8 mouse cellular contexts compared by ENCODE assay signal in genomic region chr6:83507168-83507546, GRCm38 (mm10). TPM values are rescaled to one million over a fixed set of nuclear protein-coding genes. Genes with fewer than 3 reads are reported as not detected.
A peak's percentile ranks its signal among the peaks of the same experiment; 100 is the strongest.
DNase-seq lines count a peak whose midpoint lies in the region; ATAC-seq and TF ChIP-seq lines count a peak whose summit lies in the region.

No protein-coding gene starts in this region.

- no peak for TF ChIP-seq POLR2A in olfactory bulb, adult 2 months (IDR thresholded peaks at IDR 0.05; ENCODE audit: insufficient read depth, low read depth, low read length)

- 15% methylated on average over 6 of the region's 6 CpGs for WGBS in lung, postnatal 0 days
- 35% methylated on average over 6 of the region's 6 CpGs for WGBS in limb, embryonic 11.5 days
- 22% methylated on average over 6 of the region's 6 CpGs for WGBS in olfactory bulb, adult 2 months

- TF ChIP-seq EP300 in lung, postnatal 0 days (IDR thresholded peaks at IDR 0.05): no peak

- DNase-seq in lung, postnatal 0 days (ENCODE audit: low spot score): no peak
- no peak for DNase-seq in lung, postnatal 10 days
- DNase-seq in limb, embryonic 11.5 days (ENCODE audit: low spot score): no peak
- no peak for DNase-seq in urinary bladder, adult 2 months (ENCODE audit: low spot score)
- no peak for DNase-seq in frontal cortex, postnatal 36 days (ENCODE audit: low spot score in 2 of 2)
- DNase-seq in frontal cortex, postnatal 14 days (ENCODE audit: low spot score in 2 of 2): no peak

- H3K9me3 ChIP-seq in lung, postnatal 0 days (ENCODE audit: low read length): no peaks in the 10 kb centered on the region
- H3K9me3 ChIP-seq in erythroblast, embryonic 14.5 days (ENCODE audit: control insufficient read depth, low read length): no peaks in the 10 kb centered on the region
- H3K9me3 ChIP-seq in limb, embryonic 11.5 days (ENCODE audit: control insufficient read depth, low read length): no peaks in the 10 kb centered on the region

- no peaks in the 10 kb centered on the region for H3K36me3 ChIP-seq in lung, postnatal 0 days (ENCODE audit: insufficient read depth, low read length)
- peaks cover 11% of the 10 kb centered on the region for H3K36me3 ChIP-seq in erythroblast, embryonic 14.5 days (ENCODE audit: control insufficient read depth)
- no peaks in the 10 kb centered on the region for H3K36me3 ChIP-seq in limb, embryonic 11.5 days (ENCODE audit: control insufficient read depth, insufficient read depth, low read length)

- TF ChIP-seq CTCF in lung, postnatal 0 days (IDR thresholded peaks at IDR 0.05): no peak
- TF ChIP-seq CTCF in olfactory bulb, adult 2 months (IDR thresholded peaks at IDR 0.05; ENCODE audit: insufficient read depth, low read depth, low read length): no peak

- peaks cover 4% of the 10 kb centered on the region; the same call in 1 of the 2 replicates for H3K4me1 ChIP-seq in lung, postnatal 0 days (ENCODE audit: insufficient read depth, low read depth, low read length)
- peaks cover 46% of the 10 kb centered on the region for H3K4me1 ChIP-seq in erythroblast, embryonic 14.5 days (ENCODE audit: control insufficient read depth)
- 0 out of 2 replicates have a peak, but pooled peaks cover 10% of the 10 kb centered on the region for H3K4me1 ChIP-seq in limb, embryonic 11.5 days (ENCODE audit: control insufficient read depth, insufficient read depth, low read length)
- H3K4me1 ChIP-seq in olfactory bulb, adult 2 months (ENCODE audit: control insufficient read depth, insufficient read depth, low read length): peaks cover 5% of the 10 kb centered on the region

- H3K4me2 ChIP-seq in lung, postnatal 0 days (replicated peaks; ENCODE audit: low read depth, low read length): peak overlapping the region; percentile 77
- peak overlapping the region; percentile 69 for H3K4me2 ChIP-seq in limb, embryonic 11.5 days (ENCODE audit: low read depth, severe bottlenecking)

- H3K27me3 ChIP-seq in lung, postnatal 0 days (replicated peaks; ENCODE audit: insufficient read depth, low read length): no peaks in the 10 kb centered on the region
- H3K27me3 ChIP-seq in erythroblast, embryonic 14.5 days (ENCODE audit: control insufficient read depth): no peaks in the 10 kb centered on the region
- no peaks in the 10 kb centered on the region for H3K27me3 ChIP-seq in limb, embryonic 11.5 days (ENCODE audit: control insufficient read depth, insufficient read depth, low read length)

- H3K27ac ChIP-seq in lung, postnatal 0 days (ENCODE audit: low read length): peak overlapping the region; percentile 71
- peak overlapping the region; percentile 39; the same call in 1 of the 2 replicates for H3K27ac ChIP-seq in limb, embryonic 11.5 days (replicated peaks; ENCODE audit: low read depth, low read length)
- H3K27ac ChIP-seq in olfactory bulb, adult 2 months (ENCODE audit: insufficient read depth, low read depth, low read length): peak overlapping the region; percentile 19; the same call in 1 of the 2 replicates

- peak overlapping the region; percentile 67 for H3K4me3 ChIP-seq in lung, postnatal 0 days (ENCODE audit: low read depth, low read length)
- peak overlapping the region; percentile 76 for H3K4me3 ChIP-seq in erythroblast, embryonic 14.5 days (replicated peaks)
- H3K4me3 ChIP-seq in limb, embryonic 11.5 days (ENCODE audit: low read depth, low read length): peak overlapping the region; percentile 72
- peak overlapping the region; percentile 67 for H3K4me3 ChIP-seq in olfactory bulb, adult 2 months (ENCODE audit: insufficient read depth, low read depth, low read length)

- H3K9ac ChIP-seq in lung, postnatal 0 days (replicated peaks; ENCODE audit: low read depth): no peak overlapping the region
- H3K9ac ChIP-seq in limb, embryonic 11.5 days (ENCODE audit: low read length): peak overlapping the region; percentile 50

- 0 out of 2 replicates have a peak, but pooled peaks have one; percentile 5 for ATAC-seq in lung, postnatal 0 days
- peak; percentile 22; the same call in 1 of the 2 replicates for ATAC-seq in limb, embryonic 11.5 days (ENCODE audit: insufficient number of reproducible peaks, low FRiP score, low TSS enrichment, low read depth)

RNA-seq across cellular contexts. Expression of gene Dguok, which starts 0.4 kb away (rescaled TPM):
- polyA plus RNA-seq in lung, postnatal 0 days (2015; fragmentation: Nextera tagmentation; extraction: Ambion mirVana): 71.8 and 75.3 TPM in 2 replicates
- polyA plus RNA-seq in erythroblast, embryonic 14.5 days (2012): 1.2 and 1.3 TPM in 2 replicates
- 64.7 and 67.5 TPM in 2 replicates for polyA plus RNA-seq in limb, embryonic 11.5 days (2014; fragmentation: Nextera tagmentation; extraction: Ambion mirVana)
- not detected in 2 replicates for polyA plus RNA-seq in olfactory bulb, adult 2 months (2012; ENCODE audit: insufficient read depth, insufficient read length, low replicate concordance, missing spikeins)
- polyA plus RNA-seq in urinary bladder, adult 2 months (2012; rRNA removed): 79.1 and 106 TPM in 2 replicates

RNA-seq across cellular contexts. Expression of gene Actg2, which starts 28.9 kb away (rescaled TPM):
- polyA plus RNA-seq in lung, postnatal 0 days (2015; fragmentation: Nextera tagmentation; extraction: Ambion mirVana): 107 and 121 TPM in 2 replicates
- polyA plus RNA-seq in erythroblast, embryonic 14.5 days (2012): not detected in 2 replicates
- polyA plus RNA-seq in limb, embryonic 11.5 days (2014; fragmentation: Nextera tagmentation; extraction: Ambion mirVana): 0.76 and 0.87 TPM in 2 replicates
- not detected in 2 replicates for polyA plus RNA-seq in olfactory bulb, adult 2 months (2012; ENCODE audit: insufficient read depth, insufficient read length, low replicate concordance, missing spikeins)
- 8,061 and 9,269 TPM in 2 replicates for polyA plus RNA-seq in urinary bladder, adult 2 months (2012; rRNA removed)

RNA-seq across cellular contexts. Expression of gene Tet3, which starts 48.3 kb away (rescaled TPM):
- 30.0 and 30.5 TPM in 2 replicates for polyA plus RNA-seq in lung, postnatal 0 days (2015; fragmentation: Nextera tagmentation; extraction: Ambion mirVana)
- 0.73 and 0.77 TPM in 2 replicates for polyA plus RNA-seq in erythroblast, embryonic 14.5 days (2012)
- 32.5 and 35.8 TPM in 2 replicates for polyA plus RNA-seq in limb, embryonic 11.5 days (2014; fragmentation: Nextera tagmentation; extraction: Ambion mirVana)
- 65.6 and 107 TPM in 2 replicates for polyA plus RNA-seq in olfactory bulb, adult 2 months (2012; ENCODE audit: insufficient read depth, insufficient read length, low replicate concordance, missing spikeins)
- 9.4 and 14.4 TPM in 2 replicates for polyA plus RNA-seq in urinary bladder, adult 2 months (2012; rRNA removed)

Comparison
In these comparisons a context has a peak if more than half of its experiments do, and no peak if none do; other contexts are left out.
1. H3K27ac ChIP-seq: peak in every context shown above with its lines; median percentile 71 in lung, postnatal 0 days; 39 in limb, embryonic 11.5 days; 19 in olfactory bulb, adult 2 months.
2. RNA of gene Actg2, which starts 28.9 kb away (polyA plus RNA-seq): 8,061 to 9,269 TPM in urinary bladder, adult 2 months and 107 to 121 TPM in lung, postnatal 0 days; 0.76 to 0.87 TPM in limb, embryonic 11.5 days, not detected in erythroblast, embryonic 14.5 days and not detected in olfactory bulb, adult 2 months; every median in the first group is over 10 times any median in the second.
3. Peak in every context shown above with its lines, with median percentiles within 50 percentile points of each other: H3K4me3 ChIP-seq.